Mouse (Mus musculus) adrenal gland, adult (tissue): ENCODE data around the gene Tada2b.

Source experiments
- DNase-seq, 2 experiments: peaks; one replicate each; pipeline ENCODE4 v3.0.0; 2022 to 2023; ENCODE audit warnings: low spot score in 1 of 2; ENCODE audit not compliant: inconsistent age in 2 of 2

Gene Tada2b

GRCm38 (mm10) chr5:36484171-36484990 is at the start of gene Tada2b, which contains the start of gene Ccdc96:
Tada2b (minus strand) TSS chr5:36484285.
Ccdc96 (plus strand) TSS chr5:36484588.
- peak; percentile 99 for DNase-seq

DNA sequence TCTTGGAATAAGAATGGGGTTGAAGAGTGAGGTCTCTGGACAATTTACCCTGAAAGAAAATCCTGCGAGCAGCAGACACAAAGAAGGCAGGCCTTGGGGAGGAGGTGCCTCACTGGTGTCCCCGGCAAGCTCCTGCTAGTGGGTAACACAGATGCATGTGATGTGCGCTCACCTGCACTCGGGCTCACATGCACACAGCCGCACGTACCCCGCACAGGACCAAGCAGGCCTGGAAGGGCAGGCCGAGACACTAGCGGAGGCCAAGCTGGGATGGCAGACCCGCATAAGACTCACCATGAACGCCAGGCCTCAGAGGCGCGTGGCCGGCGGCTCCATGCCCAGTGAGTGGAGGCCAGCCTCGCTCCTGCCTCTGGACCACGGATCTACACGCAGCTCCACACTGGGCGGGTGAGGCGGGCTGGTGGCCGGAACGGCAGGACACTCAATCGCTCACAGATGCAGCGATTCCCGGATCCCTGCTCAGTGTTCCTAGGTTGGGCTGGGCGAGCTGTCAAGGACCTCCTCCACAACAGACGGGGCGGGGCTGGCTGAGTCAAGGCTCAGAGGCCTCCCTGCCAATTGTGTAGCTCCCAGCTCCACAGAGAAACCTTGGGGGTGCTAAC is 46.2 kb upstream of the Tada2b start:
- peak; percentile 97 to 99 for DNase-seq

- peak in 1 of 2 experiments; percentile 51 for DNase-seq
Measured at GRCm38 (mm10) chr5:36529698-36530097, 45.6 kb upstream of the Tada2b start.

DNA sequence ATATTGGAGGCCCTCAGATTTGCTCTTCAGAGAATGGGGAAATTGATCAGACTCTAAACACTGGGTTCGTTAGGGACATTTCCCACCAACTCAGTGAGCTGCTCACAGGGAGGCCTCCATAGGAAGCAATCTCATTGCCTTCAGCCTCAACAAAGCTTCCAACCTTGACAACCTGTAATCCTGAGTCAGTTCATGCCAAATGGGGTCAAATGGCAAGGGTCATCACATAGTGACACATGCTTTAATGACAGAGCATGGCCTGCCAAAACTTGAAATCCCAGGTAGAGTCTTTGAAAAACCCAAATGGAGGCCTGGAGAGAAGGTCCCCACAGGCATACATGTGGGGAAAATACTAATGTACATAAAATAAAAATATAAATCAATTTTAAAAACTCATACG is 42.8 kb upstream of the Tada2b start:
- peak in 1 of 2 experiments; percentile 56 for DNase-seq

DNA sequence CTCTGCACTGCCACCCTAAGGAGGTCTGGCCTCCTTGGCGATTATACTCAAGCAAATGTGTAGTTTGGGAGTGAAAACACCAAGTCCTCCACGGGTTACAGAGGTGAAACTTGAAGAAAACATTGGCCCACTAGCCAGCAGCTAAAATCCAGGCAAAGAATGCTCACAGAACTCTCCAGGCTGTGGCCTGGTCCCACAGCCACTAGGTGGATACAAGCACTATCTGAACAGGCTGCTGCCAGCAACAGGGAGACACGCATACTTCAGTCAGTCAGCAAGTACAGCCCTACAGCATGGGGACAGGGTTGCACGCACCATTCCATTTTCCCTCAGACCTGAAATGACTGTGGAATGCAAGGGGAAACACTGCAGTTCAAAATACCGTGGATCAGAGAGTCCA is 42.2 kb upstream of the Tada2b start:
- DNase-seq = peak in 1 of 2 experiments; percentile 71

GRCm38 (mm10) chr5:36525216-36525615 is 41.1 kb upstream of the Tada2b start:
- DNase-seq = peak in 1 of 2 experiments; percentile 76

DNA sequence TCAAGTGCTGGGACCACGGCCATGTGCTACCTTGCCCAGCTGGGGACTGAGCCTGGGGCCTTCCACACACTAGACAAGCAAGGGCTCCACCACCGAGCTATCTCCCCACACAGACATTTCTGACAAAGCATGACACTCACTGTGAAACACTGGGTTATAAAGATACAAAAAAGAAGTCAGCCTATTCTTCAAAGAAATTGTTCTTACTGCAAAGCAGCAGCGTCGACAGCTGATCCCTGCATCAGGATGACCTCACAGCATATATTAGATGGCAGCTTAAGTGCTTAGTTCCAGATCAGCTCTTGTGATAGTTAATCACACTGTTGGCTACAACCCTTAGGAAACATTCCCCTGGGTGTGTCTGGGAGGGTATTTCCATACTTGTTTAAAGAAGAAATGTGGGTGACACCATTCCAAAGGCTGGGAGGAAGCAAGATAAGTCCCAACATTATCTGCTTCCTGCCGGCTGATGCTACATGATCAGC is 39.2 kb upstream of the Tada2b start:
- no peak for DNase-seq

GRCm38 (mm10) chr5:36522782-36523181 is 38.7 kb upstream of the Tada2b start:
- no peak for DNase-seq

GRCm38 (mm10) chr5:36519751-36520150 is 35.7 kb upstream of the Tada2b start:
- no peak for DNase-seq

GRCm38 (mm10) chr5:36517596-36517995 is 33.5 kb upstream of the Tada2b start:
- DNase-seq = no peak

- no peak for DNase-seq
Measured at GRCm38 (mm10) chr5:36515558-36515957, 31.5 kb upstream of the Tada2b start.

DNA sequence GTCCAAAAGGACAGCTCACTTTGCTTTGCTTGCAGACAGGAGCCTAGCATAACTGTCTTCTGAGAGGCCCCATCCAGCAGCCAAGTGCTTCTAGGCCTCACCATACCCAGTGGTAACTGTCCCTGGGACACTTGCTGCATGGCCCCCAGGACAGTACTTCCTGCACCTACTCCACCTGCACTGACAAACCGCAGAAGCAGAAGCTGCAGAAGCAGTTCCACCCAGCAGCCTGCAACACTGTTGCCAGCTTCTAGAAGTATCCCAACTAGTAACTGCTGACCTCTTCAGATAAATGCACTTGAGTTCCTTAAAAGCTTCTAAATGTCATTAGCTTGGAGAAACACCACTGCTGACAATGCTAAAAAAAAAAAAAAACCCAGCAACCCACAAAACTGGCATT is 31.0 kb upstream of the Tada2b start:
- no peak for DNase-seq

DNA sequence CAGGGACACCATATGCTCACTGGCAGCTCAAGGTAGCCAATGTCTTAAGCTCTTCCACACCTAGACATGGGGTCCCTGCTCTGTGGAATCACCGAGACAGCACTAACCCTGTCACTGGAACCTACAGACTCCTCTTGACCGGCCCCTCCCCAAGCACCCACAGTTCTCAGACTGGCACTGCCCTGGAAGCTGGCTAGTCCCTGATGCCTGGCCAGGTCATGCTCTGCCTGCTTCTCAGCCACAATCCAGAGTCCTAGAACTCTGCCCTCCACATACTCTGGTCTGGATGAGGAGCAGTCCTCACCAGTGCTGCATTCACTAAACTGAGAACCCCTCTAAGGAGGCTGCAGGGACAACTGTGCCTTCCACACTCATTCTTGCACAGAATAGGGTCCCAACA is 26.9 kb upstream of the Tada2b start:
- DNase-seq = no peak

DNA sequence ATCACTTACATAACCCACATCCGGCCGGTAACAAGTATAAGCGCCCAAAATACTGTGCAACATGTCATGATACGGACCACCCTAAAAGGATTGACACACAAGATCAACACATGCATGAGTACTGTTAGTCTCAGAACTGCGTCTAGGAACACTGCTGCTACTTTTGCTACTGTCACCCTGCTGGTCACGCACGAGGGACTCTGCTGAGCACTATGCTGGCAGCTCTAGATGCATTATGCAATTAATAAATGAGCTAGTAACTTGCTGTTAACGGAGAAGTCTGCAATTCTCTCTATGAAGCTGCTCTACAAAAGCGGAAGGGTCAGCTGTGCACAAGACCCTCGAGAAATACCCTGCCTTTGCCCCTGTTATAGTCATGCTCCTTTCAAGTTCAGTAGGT is 24.3 kb upstream of the Tada2b start:
- peak in 1 of 2 experiments; percentile 49 for DNase-seq

DNA sequence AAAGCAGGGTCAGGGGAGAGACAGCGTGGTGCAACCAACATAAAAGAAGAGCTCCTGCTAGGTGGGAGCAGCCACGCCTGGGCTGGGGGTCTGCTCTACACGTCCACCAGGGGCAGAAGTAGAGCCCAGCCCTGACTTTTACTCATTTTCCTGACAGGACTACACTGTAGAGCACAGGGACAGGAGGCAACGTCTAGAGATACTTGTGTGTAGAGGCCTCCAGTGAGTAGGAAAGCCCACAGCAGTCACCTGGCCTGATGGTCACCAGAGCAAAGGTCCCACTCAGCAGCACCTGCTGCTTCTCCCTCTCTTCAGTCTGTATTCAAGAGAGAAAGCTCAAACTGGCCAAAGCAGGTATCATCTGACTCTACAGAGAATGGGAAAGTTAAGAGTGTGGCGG is 21.6 kb upstream of the Tada2b start:
- DNase-seq = no peak

GRCm38 (mm10) chr5:36505235-36505634 is 21.1 kb upstream of the Tada2b start:
- no peak for DNase-seq

GRCm38 (mm10) chr5:36494709-36495108 is 10.6 kb upstream of the Tada2b start:
- no peak for DNase-seq

DNA sequence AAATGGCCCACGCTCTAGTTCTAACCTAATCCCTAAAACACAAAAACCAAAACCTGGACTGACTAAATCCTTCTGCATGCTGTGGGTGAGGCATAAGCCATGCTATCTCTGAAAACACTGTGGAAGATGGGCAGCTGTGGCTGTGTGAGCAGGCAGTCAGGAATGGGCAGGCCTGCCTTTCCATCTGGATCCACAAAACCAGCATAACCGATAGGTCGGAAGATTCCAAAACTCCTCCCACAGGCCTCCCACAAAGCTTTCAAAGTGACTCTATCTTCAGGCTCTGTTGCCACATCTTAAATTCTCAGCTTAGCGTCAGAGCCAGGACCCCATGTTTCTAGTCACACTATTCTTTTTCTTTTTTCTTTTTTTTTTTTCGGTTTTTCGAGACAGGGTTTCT is 9.8 kb upstream of the Tada2b start:
- no peak for DNase-seq

DNA sequence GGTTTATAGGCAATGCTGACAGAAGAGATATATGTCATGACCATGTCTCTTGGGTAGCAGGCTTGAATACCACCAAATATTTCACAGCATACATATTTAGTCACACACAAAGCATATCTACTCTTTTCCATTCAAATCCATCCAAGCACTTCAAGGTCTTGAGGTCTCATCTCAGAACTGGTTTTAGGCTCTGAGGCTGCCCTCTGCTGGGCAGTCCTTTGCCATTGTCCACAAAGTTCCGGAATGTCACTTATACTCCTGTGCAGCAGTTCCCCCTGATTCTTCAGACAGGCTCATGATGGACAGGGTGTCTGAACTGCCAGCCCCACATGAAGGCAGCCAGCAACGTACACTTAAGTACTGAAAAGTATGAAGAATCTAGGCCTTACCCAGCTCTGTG is 5.1 kb upstream of the Tada2b start:
- peak; percentile 56 to 80 for DNase-seq

- DNase-seq = no peak
Measured at GRCm38 (mm10) chr5:36485306-36485705, 1.2 kb upstream of the Tada2b start.

GRCm38 (mm10) chr5:36483203-36484101 is 633 bp downstream of the Tada2b start:
- peak; percentile 64 to 86 for DNase-seq
